Mouse (Mus musculus): ENCODE measurements around the gene Sec61g. TPM values are rescaled to one million over a fixed set of nuclear protein-coding genes. Genes with fewer than 3 reads are reported as not detected.

The Sec61g gene
- polyA plus RNA-seq, 1 experiment: 1.3 TPM

- no peak overlapping the region for H3K27ac ChIP-seq (replicated peaks; ENCODE audit: low read depth, low read length)
- no peak overlapping the region for H3K4me3 ChIP-seq (ENCODE audit: insufficient read depth, low read depth, low read length)
- no peaks in the 10 kb centered on the region for H3K4me1 ChIP-seq (ENCODE audit: control insufficient read depth, insufficient read depth, insufficient read length, low read length)
These were observed 2.3 kb downstream of the Sec61g start for GRCm38 (mm10) chr11:16505999-16506398.

GRCm38 (mm10) chr11:16503150-16503549 is 5.1 kb downstream of the Sec61g start:
- Histone ChIP-seq H3K4me1 (ENCODE audit: control insufficient read depth, insufficient read depth, insufficient read length, low read length) (no peaks in the 10 kb centered on the region), H3K4me3 (ENCODE audit: insufficient read depth, low read depth, low read length) (no peak overlapping the region), H3K27ac (replicated peaks; ENCODE audit: low read depth, low read length) (no peak overlapping the region)

- Histone ChIP-seq H3K4me3 (ENCODE audit: insufficient read depth, low read depth, low read length) (no peak overlapping the region), H3K27ac (replicated peaks; ENCODE audit: low read depth, low read length) (no peak overlapping the region)
These were observed 5.5 kb downstream of the Sec61g start for GRCm38 (mm10) chr11:16502744-16503143.

GRCm38 (mm10) chr11:16498756-16499680 is 9.3 kb downstream of the Sec61g start:
- Histone ChIP-seq H3K27ac (replicated peaks; ENCODE audit: low read depth, low read length) (no peak overlapping the region), H3K4me1 (ENCODE audit: control insufficient read depth, insufficient read depth, insufficient read length, low read length) (no peaks in the 10 kb centered on the region), H3K4me3 (ENCODE audit: insufficient read depth, low read depth, low read length) (no peak overlapping the region)

More at GRCm38 (mm10) chr11:16502744-16503143, 5.5 kb downstream of the Sec61g start:
- H3K4me1 ChIP-seq (ENCODE audit: control insufficient read depth, insufficient read depth, insufficient read length, low read length): no peaks in the 10 kb centered on the region

Other genes starting within 250 kb of the Sec61g start
- 4.5 and 5.9 TPM in 2 replicates for gene Egfr, start 243.7 kb upstream of the Sec61g start, polyA plus RNA-seq (2012; ENCODE audit: insufficient read depth, insufficient read length, missing spikeins)